Mouse (Mus musculus): ENCODE measurements around the gene Lrrc31.

The Lrrc31 gene

DNA sequence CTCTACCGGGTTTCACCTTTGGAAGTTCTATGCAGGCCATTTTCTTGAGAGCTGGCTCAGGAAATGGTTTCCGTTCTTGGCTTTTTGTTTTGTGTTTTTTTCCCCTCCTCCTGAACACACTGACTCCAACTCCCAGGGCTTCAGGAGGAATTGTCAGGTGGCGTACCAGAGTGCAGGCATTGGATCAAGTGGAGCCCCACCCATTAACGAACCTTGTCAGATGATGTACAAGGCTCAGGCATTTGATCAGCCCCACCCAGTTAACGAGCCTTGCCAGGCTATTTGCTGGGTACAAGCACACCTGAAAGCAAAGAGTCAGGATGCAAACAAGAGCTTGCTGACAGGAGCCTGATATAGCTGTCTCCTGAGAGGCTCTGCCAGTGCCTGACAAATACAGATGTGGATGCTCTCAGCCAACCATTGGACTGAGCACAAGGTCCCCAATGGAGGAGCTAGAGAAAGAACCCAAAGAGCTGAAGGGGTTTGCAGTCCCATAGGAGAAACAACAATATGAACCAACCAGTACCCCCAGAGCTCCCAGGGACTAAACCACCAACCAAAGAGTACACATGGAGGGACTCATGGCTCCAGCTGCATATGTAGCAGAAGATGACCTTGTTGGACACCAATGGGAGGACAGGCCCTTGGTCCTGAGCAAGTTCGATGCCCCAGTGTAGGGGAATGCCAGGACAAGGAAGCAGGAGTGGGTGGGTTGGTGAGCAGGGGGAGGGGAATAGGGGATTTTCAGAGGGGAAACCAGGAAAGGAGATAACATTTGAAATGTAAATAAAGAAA is at the start of gene Lrrc31:
Gene Lrrc31, minus strand, starts transcription at position 133 of the 795 bp plus-strand sequence.
- 84% methylated on average over 6 of the region's 6 CpGs for WGBS

DNA sequence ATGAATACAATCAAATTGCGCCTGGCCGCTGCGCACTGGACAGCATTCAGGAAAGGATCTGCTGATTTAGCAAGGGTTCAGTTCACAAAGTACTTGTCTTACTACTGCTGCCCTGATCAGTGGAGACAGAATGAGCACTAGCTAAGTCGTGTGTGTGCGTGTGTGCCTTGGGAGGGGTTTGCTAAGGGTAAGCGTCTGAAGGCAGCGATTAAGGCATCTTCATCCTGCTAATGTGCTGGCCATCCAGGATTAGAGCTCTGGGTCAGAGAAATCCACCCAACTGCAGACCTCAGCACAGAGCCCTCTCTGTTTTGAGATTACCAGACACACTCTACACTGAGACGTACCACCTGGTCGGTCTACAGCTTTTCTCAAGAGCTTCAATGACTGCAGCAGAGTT is 48.7 kb upstream of the Lrrc31 start:
- 94% methylated on average over 9 of the region's 9 CpGs for WGBS

DNA sequence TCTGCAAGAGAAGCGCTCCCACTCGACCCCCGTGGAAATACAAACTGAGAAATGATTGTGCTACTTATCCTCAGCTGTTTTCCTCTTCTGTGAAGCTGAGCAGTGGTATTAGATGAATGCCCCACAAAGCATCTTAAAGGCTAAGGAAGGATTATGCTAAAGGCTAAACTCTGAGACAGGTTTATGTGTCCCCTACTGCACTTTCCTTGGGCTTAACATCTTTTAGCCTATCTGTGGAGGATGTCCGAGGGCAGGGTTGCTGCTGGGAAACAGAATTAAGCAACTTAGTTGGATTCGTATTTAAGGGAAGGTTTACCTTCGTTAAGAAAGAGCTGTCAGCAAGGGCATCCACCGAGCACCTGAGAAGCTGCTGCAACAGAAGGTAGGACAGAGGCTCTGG is 46.4 kb upstream of the Lrrc31 start, which contains the start of gene Samd7:
Gene Samd7, plus strand, starts transcription at position 288 of the 400 bp plus-strand sequence.
- 67% methylated on average over 7 of the region's 7 CpGs for WGBS

DNA sequence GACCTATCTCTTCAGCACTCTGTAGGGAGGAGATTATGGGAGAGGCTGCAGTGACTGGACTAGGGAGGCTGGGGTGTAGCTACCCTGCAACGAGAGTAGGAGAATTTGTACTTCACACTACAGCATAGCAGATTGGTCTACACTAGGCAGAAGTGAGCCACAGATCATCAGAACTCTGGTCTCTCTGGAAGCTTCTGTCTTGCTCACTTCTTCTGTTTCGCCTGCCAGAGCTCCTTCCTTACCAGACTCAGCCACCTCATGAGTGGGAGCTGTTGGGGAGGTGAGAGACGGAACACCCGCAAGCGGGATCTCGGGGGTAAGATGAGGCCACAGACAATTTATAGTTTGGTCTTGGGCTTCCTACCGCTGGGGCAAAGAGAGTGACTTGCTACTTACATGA is 43.2 kb upstream of the Lrrc31 start:
- 63% methylated on average over 7 of the region's 7 CpGs for WGBS

DNA sequence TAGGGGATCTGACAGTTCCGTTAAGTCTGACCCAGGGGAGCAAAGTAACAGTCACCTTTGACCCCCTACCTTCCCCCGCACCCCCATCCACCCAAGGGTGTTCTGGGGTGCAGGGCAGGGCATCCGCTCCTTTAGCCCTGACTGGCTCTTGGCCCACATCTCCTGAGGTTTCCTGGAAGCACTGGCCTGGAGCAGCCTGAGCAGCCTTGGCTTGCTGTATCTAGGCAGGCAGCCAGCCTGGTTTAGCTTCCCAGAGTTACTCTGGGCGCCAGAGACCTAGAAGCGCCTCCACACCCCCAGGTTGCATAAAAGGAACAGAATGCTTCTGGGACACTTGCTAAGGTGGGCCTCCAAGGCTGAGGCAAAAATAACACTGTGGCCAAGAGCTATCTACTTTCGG is 41.7 kb upstream of the Lrrc31 start:
- 54% methylated on average over 6 of the region's 6 CpGs for WGBS

DNA sequence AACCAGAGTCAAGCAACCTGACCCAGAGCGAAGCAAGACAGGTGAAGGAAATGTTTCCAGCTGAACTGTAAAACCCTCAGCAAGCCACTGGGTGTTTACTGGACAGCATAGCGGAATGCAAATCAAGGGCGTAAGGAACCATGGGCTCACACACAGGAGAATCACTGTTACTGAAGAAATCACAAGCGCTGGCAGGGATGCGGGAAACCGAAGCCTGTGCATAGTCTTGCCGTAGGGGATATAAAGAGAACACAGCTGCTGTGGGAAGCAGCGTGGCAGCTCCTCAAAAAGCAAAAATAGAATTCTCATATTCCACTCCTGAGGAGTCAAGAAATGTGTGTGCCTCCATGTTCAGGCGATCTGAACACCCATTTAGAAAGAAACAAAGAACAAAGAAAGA is 37.2 kb upstream of the Lrrc31 start:
- WGBS: 19% methylated on average over 9 of the region's 9 CpGs

DNA sequence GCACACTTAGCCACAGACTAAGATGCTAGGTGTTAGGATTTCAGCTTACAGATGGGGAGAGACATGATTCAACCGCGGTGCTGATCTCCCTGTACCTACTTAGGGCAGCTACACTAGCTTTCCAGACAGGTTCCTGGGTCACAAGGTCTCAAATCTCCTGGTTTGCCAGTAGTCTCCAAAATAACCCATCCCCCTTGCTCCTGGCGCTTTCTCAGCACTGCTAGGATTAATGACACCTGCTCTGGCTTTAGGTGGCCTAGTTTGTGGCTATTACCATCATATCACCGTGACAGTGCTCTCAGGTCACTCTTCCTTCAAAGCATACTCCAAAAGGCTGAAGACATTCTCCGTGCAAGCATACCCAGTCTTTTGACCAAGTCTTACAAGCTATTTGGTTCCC is 29.4 kb upstream of the Lrrc31 start:
- 91% methylated on average over 5 of the region's 5 CpGs for WGBS

DNA sequence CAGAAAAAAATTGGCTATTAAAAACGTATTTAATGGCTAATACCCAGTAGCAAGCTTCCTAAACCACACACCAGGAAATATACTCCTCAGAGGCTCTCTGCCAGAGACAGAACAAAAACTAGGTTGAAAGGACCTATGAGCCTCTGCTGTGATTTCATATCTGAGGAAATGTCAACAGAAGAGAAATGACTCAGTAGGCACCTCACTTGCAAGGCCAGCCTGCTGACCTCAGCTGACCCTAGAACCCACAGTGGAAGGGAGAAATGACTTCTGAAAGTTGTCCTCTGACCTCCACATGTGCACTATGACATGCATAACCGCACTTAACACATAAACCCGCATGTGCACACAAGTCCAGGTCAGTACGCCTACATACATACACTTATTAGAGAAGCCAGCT is 27.6 kb upstream of the Lrrc31 start:
- 87% methylated on average over 4 of the region's 4 CpGs for WGBS

DNA sequence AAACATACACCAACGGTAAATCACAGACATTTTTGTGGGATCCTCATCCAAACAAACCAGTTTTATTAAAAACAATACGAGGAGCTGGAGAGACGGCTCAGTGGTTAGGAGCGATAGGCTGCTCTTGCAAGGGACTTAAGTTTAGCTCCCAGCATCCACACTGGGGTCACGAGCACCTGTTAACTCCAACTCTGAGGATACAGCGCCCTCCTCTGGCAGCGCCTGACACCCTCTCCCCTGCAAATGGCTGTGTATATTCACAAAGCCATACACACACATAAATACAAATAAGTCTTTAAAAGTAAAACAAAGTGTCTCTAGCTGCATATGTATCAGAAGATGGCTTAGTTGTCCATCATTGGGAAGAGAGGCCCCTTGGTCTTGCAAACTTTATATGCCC is 25.9 kb upstream of the Lrrc31 start:
- WGBS: 86% methylated on average over 7 of the region's 7 CpGs

DNA sequence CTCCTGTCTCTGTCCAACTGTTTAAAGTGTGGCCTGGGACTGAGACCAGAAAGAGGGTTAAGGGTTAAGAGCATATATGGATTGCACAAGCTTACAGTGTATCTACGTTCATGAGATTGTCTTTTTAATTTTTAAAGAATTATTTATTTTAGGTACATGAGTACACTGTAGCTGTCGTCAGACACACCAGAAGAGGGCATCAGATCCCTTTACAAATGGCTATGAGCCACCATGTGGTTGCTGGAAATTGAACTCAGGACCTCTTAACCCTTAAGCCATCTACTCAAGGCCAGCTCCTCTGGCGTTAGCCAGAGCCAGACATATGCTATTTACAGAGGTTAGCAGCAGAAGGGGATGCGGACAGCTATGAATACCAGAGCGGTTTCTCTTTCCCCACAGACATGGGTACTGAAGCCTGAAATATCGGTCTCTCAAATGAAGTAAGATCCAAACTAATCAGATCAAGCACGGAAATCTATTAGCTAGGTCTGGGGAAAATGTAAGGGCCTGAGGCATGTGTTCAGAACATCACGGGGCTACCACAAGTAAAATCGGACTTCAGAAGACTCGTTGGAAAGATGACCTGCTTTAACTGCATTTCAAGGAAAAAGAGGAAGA is 25.3 kb upstream of the Lrrc31 start:
- WGBS: 81% methylated on average over 10 of the region's 10 CpGs

DNA sequence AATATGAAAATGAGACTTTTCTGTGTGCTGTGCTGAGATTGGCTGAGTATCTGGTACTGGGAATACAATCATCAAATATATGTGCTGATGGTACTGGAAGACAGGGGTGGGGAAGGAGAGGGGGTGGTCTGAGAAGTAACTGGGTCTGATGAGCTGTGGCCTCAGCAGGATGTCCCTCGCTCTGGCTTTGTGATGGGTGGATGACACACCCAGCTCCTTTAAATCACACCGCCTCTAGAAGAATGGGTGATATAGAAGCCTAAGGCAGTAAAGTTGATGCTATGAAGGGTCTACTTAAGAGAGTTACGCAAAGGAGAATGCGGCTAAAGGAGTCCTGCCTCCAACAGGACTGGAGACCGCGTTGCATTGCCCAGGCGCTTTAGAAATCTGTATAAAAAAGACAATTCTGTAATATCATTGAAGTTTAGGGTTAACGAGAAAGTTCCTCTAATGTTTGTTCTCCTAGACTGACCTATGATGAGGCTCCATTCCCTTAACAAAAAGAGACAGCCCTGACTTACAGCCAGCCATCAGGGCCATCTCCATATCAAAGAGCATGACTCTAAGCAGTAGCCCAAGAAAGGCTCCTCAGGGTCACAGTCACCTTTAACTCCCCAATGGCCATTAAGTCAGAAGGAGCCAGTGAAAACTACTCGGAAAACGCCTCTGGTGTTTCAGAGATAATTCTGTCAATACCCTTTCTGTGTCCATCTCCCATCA is 24.6 kb upstream of the Lrrc31 start:
- 87% methylated on average over 10 of the region's 10 CpGs for WGBS

DNA sequence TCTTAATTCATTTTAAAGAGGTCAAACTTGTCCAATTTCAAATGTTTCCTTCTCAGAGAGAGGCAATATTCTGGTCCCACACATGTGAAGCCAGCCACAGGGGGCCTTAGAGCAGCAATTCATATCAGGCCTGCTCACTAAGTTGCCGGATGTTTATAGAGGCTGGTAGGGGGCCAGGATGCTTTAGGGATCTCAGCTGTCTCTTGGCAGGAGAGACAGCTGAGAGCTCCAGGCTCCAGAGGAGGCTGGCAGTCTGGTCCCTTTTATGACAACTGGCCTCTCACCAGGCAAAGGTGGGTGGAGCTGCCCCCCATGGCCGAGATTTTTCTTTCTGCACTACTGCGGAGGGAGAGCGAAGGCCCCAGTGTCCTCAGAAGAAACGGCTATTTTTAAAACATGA is 23.5 kb upstream of the Lrrc31 start:
- WGBS: 47% methylated on average over 5 of the region's 5 CpGs

DNA sequence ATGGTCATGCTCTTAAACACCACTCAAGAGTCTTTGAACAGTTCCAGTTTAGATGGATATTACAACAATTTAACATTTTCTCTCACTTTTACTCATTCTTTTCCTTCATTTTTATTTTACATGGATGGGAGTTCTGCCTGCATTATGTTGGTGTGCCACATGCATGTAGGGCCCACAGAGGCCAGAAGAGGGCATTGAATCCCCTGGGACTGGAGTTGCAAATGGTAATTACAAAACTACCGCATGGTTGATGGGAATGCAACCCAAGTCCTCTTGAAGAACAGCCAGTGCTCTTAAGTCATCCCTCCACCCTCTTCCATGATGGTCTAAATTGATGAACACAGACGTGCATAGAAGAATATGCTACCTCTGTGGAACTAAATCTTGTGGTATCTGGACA is 22.8 kb upstream of the Lrrc31 start:
- WGBS: 93% methylated on average over 2 of the region's 2 CpGs

DNA sequence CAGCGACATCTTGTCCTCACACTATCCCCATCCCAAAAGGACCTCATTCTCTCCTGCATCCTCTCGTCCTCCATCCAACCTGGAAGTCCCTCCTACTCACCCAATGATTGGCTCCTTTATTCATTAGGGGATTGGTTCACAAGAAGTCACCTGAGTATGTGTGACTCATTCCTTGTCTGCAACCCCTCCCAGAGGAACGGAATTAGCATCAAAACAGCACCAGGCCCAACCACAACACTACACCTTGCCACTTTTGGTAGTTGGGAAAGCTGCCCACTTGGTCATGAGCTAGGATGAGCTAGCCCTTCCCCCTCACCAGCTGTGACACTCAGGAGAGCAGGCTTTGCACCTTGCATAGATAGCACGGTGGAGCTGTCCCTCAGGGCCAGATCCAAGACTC is 22.4 kb upstream of the Lrrc31 start:
- 83% methylated on average over 4 of the region's 4 CpGs for WGBS

DNA sequence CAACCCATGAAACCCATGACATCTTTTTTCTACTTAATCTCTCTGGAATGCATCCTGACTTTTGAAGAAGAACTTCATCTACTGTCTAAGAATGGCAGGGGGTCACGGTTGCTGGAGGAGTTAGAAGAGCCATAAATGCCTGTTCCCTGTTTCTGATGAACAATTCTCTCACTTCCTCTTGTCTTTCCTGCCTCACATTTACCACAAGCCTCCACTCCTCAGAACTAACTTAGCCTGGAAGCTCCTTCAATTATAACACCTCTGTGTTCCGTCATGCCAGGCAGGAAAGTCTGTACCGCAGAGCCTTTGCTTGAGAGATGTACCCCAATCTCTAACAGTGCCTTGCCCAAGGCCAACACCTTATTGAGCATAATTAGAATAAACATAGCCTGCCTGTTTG is 19.0 kb upstream of the Lrrc31 start:
- WGBS: 93% methylated on average over 3 of the region's 3 CpGs

DNA sequence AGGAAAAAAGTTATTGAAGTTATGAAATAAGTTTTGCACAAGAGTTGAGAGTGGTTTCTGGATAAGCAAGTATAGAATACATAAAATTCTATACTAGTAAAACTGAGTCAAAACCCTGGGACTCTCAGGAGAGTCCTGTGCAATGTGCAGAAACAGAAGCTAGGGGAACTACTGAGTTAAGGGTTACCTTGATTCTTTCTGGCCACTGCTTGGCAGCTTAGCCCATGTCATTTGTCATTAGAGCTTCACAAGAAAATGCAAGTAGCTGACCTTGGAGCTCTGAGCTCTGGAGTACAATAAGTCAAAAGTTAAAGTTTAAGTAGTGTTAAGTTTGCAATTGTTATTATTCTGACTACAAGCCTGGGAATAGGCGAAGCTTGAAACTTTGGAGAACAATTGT is 13.7 kb upstream of the Lrrc31 start:
- 92% methylated on average over 1 of the region's 1 CpGs for WGBS

DNA sequence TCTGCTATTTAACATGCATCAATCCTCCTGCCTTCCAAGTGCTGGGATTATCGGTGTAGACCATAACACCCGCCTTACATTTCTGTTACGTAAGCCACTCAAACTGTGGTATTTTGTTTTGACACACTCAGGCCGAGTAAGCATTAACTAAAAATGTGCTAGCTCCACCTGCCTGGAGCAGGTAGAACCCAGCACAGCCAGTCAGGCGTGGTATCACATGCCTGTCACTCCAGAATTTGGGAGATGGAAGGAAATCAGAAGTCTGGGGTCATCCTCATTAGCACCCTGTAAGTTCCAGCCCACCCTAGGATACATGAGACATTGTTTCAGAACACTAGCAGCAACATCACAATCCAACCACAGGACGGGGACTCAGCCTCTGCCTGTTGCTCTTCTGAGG is 10.5 kb upstream of the Lrrc31 start:
- WGBS: 91% methylated on average over 6 of the region's 6 CpGs

DNA sequence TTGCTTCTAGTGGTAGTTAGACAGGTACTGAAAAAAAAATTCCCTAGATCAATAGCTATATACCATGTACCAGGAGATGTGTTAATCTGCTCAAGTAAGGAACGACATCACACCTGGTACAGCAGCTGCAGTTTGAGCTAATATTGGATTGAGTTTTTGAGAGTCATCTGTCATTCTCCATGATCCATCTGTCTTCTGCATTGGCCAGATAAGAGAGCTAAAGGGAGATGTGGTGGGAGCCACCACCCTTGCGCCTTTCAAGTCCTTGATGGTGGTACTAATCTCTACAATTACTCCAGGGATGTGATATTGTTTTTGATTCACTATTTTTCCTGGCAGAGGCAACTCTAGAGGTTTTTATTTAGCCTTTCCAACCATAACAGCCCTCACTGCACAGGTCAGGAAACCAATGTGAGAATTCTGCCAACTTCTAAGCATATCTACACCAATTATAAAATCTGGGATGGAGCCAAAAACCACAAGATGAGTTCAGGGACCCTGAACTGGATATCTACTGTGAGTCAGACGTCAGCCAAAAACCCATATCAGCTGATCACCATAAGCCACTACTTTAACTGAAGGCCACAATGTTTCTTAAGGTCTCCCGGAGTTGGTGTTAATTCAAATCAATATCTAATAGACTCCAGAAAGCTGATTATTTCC is 7.1 kb upstream of the Lrrc31 start:
- 84% methylated on average over 4 of the region's 4 CpGs for WGBS

DNA sequence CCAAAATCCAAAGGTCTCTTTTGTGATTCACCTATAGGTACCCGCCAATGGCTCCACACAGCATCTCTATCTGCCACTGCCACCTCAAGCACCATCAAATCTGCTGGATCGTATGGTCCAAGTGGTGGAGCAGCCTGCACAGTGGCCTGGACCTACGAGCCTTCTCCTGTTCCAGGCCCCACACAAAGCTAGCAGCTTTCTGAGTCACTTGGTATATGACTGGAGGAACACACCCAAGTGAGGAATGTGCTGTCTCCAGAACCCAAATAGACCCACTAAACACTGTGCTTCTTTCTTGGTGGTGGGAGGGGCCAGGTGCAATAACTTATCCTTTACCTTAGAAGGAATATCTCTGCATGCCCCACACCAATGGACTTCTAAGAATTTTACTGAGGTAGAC is 6.3 kb upstream of the Lrrc31 start:
- WGBS: 88% methylated on average over 3 of the region's 3 CpGs

DNA sequence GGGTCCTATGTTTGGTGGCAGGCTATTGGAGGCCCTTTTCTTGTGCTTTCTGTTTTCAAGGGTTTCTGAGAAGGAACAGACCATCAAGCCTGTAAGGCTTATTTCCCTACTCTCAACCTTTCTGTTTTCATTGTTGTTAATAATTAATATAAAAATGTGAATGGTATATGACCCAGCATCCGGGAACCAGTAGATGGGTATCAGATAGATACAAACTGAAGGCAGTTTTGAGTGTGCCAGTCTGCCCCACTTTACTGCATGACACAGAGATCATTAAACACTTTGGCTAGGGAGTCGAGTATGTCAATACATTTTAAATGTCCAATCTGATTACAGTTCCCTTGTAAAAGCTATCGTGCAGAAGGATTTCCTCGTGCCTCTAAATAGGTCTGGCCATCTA is 1.8 kb downstream of the Lrrc31 start:
- WGBS: 83% methylated on average over 4 of the region's 4 CpGs

DNA sequence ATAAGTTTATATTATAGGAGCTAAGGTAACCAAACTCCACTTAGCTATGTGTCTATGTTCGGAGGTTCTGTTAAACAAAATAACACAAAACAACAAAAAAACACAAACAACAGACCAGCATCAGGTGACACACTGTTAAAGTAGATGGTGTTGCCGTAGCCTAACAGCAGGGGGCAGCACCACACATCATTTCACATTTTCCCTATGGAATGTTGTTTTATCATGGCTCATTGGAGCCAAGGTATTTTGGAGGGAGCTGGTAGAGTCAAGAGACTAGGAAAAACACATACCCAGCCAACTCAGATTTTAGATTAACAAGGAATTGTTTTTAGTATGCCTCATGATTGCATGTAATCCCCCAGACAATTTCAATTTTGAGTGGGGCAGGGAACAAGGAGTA is 3.3 kb downstream of the Lrrc31 start:
- WGBS: 13% methylated on average over 2 of the region's 2 CpGs

DNA sequence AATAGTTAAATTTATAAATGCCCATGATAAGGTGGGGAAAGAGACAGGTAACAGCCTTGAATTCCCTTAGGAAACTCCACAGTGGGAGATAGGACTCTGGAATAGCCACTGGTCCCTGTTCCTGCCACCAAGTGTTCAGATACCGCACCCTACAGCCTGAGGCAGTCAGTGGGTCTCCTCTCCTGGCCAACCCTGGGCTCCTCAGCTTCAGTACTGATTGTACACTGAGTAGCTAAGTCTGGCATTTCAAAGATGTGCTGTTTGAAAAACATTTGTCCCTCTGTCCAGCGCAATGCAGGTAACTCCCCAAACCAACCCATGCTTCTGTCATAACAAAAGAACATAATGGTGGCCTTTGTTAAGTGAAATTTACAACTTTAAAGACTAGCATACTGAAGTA is 4.0 kb downstream of the Lrrc31 start:
- WGBS: 90% methylated on average over 2 of the region's 2 CpGs
